Mouse (Mus musculus): ENCODE measurements around the gene Dhdds. TPM values are rescaled to one million over a fixed set of nuclear protein-coding genes. Genes with fewer than 3 reads are reported as not detected.

Gene Dhdds
- 28.3 TPM for polyA plus RNA-seq (2021)

DNA sequence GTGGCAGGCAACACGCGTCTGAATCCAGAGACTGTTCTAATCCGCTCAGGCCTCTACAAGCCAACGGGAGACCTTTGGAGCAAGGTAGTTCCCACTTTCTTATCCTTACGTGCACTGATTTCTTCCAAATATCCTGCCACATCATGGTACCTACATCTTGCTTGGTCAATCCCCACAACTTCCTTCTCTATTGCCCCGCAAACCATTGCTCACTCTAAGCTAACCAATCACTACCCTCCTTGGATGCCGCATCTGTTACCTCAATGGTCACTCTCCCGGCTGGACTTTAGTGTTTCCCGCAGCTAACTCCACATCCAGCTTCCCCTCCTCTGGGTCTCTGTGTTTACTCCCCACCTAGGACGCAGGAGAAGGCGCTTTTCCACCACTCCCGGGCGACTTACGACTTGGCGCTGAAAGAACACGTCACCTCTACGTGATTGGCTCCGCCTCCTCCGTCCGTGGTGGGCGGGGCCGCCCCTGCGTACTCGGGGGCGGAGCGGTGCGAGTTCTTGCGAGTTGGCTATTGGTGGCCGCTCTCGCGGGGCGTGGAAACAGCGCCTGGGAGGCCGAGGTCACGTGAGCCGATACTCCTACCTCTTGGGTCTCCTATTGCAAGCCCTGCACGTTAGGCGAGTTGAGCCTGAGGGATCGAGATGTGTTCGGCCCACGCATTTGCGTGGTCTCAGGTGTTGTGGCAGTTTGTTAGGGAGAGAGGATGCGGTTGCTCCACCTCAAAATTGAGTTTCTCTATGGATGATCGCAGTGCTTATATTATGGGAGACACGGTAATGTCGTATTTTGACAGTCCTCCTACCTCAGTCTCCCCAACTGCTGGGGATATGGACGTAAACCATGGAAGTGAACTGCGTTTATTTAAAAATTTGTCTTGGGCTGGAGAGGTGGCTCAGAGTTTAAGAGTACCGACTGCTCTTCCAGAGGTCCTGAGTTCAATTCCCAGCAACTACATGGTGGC is at the start of gene Dhdds:
Gene Dhdds, minus strand, starts transcription at position 453 of the 973 bp plus-strand sequence.
- ChIA-PET CTCF (no interaction called here), POLR2A (no interaction called here)
- ATAC-seq (peak; percentile 92), DNase-seq (ENCODE audit: low read depth, low spot score) (peak; percentile 63)
- no peak for TF ChIP-seq CTCF (IDR thresholded peaks at IDR 0.05)
- no peaks in the 10 kb centered on the region for H3K27me3 ChIP-seq
- in situ Hi-C loops (cut with MboI; ENCODE audit: low pct_unique_long_range_greater_than_20kb): no loop called here

DNA sequence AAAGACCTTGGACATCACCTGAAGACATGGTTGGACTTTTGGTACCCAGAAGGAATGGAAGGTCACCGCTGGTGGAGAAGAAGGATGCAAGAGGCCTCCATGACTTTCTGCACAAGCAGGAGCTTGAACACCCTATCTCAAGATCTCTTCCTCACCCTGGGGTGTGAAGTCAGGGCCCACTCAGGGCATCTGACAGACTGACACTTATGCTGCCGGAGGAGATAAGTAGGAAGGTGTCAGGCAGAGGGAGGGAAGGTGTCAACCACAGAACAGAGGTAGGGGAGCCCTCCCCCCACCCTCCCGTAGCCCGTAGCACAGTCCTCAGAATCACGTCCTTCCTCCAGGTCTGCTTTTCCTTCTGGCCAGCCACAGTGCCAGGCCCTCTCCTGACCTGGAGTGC is 46.9 kb upstream of the Dhdds start:
- ATAC-seq: no peak
- H3K27me3 ChIP-seq: no peaks in the 10 kb centered on the region
- CTCF ChIA-PET: no interaction called here
- POLR2A ChIA-PET: no interaction called here
- in situ Hi-C loops (cut with MboI; ENCODE audit: low pct_unique_long_range_greater_than_20kb): no loop called here
- DNase-seq (ENCODE audit: low read depth, low spot score): no peak
- no peak for TF ChIP-seq CTCF (IDR thresholded peaks at IDR 0.05)

DNA sequence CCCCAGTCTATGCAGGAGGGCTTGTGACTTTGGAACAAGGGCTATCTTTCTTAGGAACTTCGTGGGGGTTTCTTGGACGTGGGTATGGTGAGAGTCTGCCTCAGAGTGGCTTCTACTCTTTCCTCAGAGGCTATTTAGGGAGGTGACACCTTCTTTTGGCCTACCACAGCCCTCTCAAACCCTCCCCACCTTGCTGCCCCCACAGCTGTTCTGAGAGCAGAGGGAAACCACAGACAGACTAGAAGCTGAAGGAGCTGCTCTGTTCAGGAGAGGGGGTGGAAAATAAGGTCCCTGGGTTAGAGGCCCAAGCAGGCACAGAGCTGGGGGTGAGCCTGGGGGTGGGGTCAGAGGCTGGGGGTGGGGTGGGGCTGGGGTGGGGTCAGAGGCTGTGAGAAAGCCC is 42.3 kb upstream of the Dhdds start:
- DNase-seq (ENCODE audit: low read depth, low spot score) (no peak), ATAC-seq (no peak)
- H3K27me3 ChIP-seq: no peaks in the 10 kb centered on the region
- ChIA-PET CTCF (no interaction called here), POLR2A (no interaction called here)
- in situ Hi-C loops (cut with MboI; ENCODE audit: low pct_unique_long_range_greater_than_20kb): no loop called here
- no peak for TF ChIP-seq CTCF (IDR thresholded peaks at IDR 0.05)

DNA sequence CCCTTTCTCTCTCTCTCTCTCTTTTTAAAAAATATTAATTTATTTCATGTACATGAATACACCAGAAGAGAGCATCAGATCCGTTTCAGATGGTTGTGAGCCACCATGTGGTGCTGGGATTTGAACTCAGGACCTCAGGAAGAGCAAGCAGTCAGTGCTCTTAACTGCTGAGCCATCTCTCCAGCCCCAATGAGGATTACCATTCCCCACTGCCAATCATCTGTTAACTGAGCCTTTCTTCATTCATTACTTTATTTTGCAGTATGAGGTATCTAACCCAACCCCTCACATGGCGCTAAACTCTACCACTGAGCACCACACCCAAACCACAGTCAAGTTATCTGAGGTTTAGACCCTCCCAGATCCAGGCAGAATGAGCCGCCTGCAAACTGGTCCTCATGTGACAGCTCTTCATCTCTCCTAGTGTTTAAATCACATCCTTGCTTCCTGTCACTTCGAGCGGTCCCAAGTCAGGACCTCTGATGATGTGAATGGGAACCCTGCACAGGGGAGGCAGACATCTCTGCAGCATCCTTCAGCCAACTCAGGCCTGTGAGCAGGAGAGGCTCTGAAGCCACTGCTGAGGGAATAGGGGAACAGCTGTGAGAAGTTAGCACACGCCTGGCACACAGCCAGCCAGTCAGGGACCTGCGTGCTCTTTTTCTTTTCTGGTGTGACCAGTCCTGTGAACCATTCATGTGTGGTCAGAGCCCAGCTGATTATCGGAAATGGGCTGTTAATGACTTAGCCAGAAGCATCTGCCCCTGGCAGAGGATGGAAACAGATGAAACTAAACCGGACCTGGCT is 40.8 kb upstream of the Dhdds start:
- ATAC-seq (peak; percentile 47), DNase-seq (ENCODE audit: low read depth, low spot score) (peak; percentile 57)
- ChIA-PET POLR2A (no interaction called here), CTCF (no interaction called here)
- TF ChIP-seq CTCF (IDR thresholded peaks at IDR 0.05): no peak
- H3K27me3 ChIP-seq: no peaks in the 10 kb centered on the region
- in situ Hi-C loops (cut with MboI; ENCODE audit: low pct_unique_long_range_greater_than_20kb): no loop called here

DNA sequence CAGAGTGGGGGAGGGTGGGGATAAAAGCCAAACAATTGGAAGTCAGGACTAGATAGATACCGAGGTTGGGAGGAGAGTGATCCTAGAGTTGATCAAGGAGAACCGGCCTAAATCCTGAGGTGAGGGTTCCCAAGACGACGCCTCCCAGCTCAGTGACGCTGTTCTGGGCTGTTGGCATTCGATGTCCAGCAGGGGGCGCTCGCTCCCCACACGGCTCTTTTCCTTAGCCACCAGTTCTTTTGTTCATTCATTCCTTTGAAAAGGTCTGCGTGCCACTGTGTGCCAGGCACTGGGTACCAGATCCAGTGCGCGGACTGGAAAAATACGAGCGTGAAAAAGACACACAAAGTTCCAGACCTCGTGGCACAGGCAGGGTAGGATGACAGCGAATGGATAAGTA is 35.2 kb upstream of the Dhdds start:
- no peak for ATAC-seq
- H3K27me3 ChIP-seq: peaks cover 5% of the 10 kb centered on the region
- in situ Hi-C loops (cut with MboI; ENCODE audit: low pct_unique_long_range_greater_than_20kb): loop anchor here (5.0 to 10.0 kb wide), 3 partner anchors 46 to 259 kb away; partner anchors contain the start of gene Cep85
- ChIA-PET CTCF (interaction anchor here (0.6 to 1.3 kb wide), 8 partner anchors 12 to 257 kb away, joined by 3 to 9 read pairs (median 3); partner anchors contain the start of gene Cd52), POLR2A (no interaction called here)
- TF ChIP-seq CTCF (IDR thresholded peaks at IDR 0.05): peak; percentile 91
- peak; percentile 12 for DNase-seq (ENCODE audit: low read depth, low spot score)

DNA sequence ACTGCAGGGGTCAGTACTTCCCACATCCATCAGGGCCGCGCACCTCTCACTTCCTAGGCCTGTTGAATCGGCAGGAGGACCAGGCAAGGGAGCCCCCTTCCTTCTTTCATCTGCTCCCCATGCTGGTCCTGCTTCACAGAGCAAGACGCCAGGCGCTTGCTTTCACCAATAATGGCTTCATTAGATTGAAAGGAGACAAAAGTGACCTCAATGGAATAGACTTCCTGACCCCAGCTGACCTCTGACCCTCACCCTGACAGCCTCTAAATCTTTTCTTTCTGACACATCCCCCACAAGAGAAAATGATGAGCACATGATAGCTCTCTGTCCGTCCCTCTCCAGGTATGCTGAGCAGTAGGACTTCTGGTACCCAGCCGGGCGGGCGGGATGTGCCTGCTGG is 25.1 kb upstream of the Dhdds start:
- no peak for ATAC-seq
- ChIA-PET POLR2A (no interaction called here), CTCF (no interaction called here)
- in situ Hi-C loops (cut with MboI; ENCODE audit: low pct_unique_long_range_greater_than_20kb): no loop called here
- no peak for DNase-seq (ENCODE audit: low read depth, low spot score)
- H3K27me3 ChIP-seq: no peaks in the 10 kb centered on the region
- no peak for TF ChIP-seq CTCF (IDR thresholded peaks at IDR 0.05)

DNA sequence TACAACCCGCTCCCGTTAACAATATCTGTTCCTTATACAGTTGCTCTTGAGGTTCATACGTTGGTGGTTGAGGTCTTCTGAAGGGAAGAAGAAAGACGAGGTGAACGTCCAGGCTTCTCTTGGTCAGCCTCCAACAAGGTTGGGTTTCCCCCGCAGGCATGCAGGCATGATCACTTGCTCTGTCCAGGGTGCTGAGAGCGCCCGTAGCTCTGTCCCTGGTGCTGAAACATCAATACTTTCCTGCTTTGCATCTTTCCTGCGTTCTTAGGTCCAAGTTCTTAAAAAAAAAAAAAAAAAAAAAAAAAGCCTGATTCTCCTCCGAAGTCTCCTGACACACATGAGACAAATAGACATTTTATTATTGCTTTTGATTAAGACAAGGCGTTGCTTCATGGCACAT is 19.9 kb upstream of the Dhdds start:
- ChIA-PET POLR2A (no interaction called here), CTCF (no interaction called here)
- ATAC-seq (no peak), DNase-seq (ENCODE audit: low read depth, low spot score) (peak; percentile 19)
- TF ChIP-seq CTCF (IDR thresholded peaks at IDR 0.05): no peak
- H3K27me3 ChIP-seq: peaks cover 17% of the 10 kb centered on the region
- in situ Hi-C loops (cut with MboI; ENCODE audit: low pct_unique_long_range_greater_than_20kb): no loop called here

DNA sequence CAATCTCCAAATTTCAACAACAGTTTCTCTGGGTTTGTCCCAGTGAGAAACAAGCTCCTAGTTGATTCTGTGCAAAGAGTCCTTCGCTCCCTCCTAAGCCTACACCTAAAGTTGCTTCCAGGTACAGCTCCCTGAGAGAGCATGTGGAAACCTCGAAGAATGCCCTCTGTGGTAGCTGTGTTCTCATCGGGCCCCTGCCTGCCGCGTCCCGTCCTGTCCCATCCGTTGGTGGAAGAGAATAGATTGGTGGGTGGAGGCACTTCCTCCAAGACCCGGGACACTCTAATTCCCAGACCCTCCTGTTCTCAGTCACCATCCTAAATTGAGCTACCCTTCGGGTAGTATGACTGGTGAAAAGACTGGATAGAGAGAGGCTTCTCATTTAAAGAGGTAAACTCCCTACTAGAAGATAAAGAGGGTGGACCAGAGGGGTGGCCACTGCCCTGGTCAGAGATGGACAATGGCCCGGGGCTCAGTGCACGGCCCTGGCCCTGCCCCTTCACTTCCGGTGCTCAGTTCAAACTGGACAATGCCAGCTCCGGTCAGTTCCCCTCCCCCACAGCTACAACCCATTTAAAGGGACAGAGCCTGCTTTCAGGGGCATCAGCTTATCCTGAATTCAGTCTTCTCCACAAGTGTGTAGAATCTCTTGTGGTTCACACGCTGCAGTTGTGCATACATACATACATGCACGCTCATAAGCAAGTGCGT is 19.1 kb upstream of the Dhdds start:
- peaks cover 17% of the 10 kb centered on the region for H3K27me3 ChIP-seq
- ATAC-seq: no peak
- TF ChIP-seq CTCF (IDR thresholded peaks at IDR 0.05): no peak
- no peak for DNase-seq (ENCODE audit: low read depth, low spot score)
- POLR2A ChIA-PET: interaction anchor here (0.6 kb wide), 1 partner anchor 163 kb away, joined by 3 read pairs; no protein-coding TSS in a partner anchor
- in situ Hi-C loops (cut with MboI; ENCODE audit: low pct_unique_long_range_greater_than_20kb): no loop called here
- CTCF ChIA-PET: no interaction called here

DNA sequence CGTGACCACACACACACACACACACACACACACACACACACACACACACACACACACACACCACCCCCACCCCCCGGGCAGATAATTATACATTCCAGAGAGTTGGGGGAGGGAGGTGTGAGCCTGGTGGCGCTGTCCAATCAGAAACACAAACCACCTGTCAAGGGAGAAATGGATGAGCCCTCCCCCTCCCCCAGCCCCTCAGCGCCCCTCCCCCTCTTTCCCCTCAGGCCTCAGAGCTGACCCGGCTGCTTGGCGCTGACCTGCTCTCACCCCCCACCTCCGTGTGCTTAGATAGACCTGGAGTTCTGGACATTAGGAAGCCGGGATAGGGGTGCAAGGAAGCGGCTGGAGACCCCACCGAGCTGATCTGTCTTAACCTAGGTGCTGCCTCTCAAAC is 18.5 kb upstream of the Dhdds start:
- TF ChIP-seq CTCF (IDR thresholded peaks at IDR 0.05): no peak
- in situ Hi-C loops (cut with MboI; ENCODE audit: low pct_unique_long_range_greater_than_20kb): no loop called here
- no peak for ATAC-seq
- ChIA-PET CTCF (no interaction called here), POLR2A (interaction anchor here (0.6 kb wide), 1 partner anchor 163 kb away, joined by 3 read pairs; no protein-coding TSS in a partner anchor)
- H3K27me3 ChIP-seq: peaks cover 17% of the 10 kb centered on the region
- no peak for DNase-seq (ENCODE audit: low read depth, low spot score)

DNA sequence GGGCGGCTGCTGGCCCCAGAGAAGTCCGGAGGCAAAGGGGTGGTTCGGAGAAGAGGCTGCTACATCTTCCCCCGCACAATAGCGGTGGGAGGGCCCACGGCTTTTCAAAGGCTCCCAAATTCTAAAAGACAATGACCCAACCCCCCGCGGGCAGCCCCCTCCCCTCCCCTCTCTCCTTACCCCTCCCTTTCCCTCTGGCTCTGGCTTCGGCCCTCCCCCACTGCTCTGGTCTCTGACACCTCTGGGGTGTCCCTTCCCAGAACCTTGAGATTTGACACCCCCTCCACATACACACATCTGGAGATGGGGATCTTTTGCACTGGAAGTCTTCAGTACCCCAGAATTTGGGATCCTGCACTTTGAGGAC is 18.0 kb upstream of the Dhdds start, which contains the start of gene Lin28a:
Gene Lin28a, minus strand, starts transcription at position 63 of the 367 bp plus-strand sequence.
- POLR2A ChIA-PET: no interaction called here
- in situ Hi-C loops (cut with MboI; ENCODE audit: low pct_unique_long_range_greater_than_20kb): no loop called here
- CTCF ChIA-PET: no interaction called here
- peaks cover 17% of the 10 kb centered on the region for H3K27me3 ChIP-seq
- ATAC-seq: no peak
- DNase-seq (ENCODE audit: low read depth, low spot score): no peak
- TF ChIP-seq CTCF (IDR thresholded peaks at IDR 0.05): no peak
